Mouse (Mus musculus): Measurements from ENCODE around the gene Znrf1.
A peak's percentile ranks its signal among the peaks of the same experiment; 100 is the strongest.
"Not testable (repeated sequence)": the region's sequence is repeated elsewhere in the genome, so short reads cannot be mapped to it uniquely, and the experiment has no call there.

Gene Znrf1

DNA sequence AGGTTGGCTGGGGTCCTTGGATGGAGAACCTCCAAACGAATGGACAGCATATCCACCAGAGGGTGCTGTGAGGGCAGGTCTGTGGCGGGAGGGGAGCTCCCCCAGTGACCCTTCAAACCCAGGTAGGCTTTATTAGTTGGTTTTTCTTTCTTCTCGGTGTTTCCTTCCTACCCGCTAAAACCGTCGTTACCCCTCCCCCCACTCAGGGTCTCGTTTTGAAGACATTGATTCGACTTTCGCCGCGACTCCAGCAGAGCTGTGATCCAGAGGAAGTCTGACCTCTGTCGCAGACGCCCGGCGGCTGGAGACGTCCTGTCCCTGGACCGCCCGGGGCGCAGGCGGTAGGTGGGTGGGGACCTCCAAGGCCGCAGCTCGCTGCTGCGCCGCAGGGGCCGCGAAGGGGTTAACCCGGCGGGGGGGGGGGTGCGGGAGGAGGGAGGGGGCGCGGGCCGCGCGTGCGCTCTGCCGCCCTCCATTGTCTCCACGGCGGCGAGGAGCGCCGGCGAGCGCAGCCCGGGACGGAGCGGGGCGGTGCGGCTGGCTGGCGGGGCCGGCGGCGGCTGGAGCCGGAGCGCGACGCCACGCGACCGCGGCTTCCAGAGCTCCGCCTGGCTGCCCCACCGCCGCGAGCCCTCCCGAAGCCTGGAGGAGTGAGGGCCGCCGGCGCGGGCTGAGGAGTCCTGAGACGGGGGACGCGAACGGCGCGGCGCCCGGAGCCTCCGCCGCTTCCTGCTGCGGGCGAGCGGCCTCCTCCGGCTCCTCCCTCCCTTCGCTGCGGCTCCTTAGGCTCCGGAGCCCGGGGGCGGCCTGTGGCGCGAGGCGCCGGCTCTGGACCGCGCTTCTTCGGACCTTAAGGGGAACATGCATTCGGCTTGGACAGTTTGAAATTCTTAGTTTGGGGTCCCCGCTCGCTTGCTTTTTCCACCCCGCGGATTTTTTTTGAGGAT lies at the start of gene Znrf1:
TSS of gene Znrf1 (plus strand) at position 67 of the 947 bp plus-strand sequence.
- DNase-seq (ENCODE audit: inconsistent age in 2 of 2, low spot score in 1 of 2): peak; percentile 82 to 93

DNA sequence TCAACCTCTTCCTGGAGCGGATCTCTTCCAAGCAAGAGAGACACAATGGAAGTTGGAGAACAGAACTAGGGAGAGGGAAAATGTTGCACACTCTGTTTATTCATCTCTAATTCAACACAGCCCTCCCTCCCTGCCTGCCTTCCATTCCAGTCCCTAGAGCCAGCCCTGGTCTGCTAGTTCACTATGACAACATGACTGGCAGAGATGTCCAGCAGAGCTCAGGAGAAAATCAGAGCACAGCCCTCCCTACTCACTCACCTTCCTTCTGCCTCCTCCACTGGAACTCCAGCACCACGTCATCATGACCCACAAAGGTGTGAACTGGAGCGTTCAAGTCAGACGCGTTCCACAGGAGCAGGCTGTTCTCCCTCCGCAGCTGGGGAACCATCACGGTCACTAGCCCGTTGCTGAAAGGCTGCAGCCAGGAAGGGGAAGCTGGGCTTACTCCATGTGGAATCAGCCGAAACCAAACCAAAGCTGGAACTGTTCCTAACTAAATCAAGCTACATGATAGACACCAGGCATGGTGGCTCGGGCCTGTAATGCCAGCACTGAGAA lies 45.8 kb upstream of the Znrf1 start:
- DNase-seq (ENCODE audit: inconsistent age in 2 of 2, low spot score in 1 of 2): no peak

DNA sequence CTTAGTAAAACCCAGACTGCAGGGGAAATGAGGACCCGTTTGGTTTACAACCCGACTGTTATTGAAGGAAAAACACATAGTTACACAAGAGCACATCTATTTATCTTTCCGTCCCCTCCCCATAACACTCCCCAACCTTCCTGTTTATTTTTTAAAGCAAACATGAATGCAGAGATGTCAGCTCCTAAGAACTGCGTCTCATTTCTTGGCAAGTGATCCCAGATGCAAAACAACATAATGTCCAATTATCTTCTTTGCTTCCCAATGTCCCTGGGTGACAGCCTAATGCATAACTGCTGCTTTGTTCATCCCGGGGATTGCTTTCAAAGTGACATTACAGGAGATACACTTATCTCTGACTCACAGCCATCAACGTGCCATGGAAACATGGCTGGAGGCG lies 44.7 kb upstream of the Znrf1 start:
- no peak for DNase-seq (ENCODE audit: inconsistent age in 2 of 2, low spot score in 1 of 2)

DNA sequence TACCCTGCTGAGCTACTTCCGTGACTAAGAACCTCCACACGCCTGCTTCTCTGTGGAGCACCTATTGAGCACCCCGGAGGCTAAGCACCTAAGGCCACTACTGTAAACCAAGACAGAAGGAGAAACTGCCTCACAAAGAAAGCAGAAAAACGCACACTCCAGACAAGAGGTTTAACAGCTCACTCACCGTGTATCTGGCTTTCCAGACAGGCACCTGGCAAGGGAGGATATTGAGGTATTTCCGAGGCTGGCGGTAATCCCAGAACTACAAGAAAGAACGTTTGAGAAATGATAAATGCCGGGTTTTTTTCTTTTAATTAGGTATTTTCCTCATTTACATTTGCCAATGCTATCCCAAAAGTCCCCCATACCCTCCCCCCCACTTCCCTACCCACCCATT lies 43.4 kb upstream of the Znrf1 start:
- DNase-seq (ENCODE audit: inconsistent age in 2 of 2, low spot score in 1 of 2): no peak

DNA sequence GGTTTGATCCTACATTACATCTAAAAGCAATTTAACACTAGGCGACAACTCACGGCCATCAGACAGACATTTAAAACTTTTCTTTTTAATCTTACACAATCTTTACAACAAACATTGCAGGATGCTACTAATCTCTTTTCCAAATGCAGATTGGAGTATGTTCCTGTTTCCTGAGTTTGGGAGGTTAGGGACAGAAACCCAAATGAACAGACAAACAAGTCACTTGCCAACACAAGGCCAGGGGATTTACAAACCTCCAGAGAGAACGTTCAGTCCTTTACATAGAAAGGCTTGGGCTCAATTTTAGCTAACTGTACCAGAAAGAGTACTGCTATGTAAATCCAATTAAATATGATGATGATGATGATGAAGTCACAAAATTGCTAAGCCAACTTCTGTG lies 42.7 kb upstream of the Znrf1 start:
- DNase-seq (ENCODE audit: inconsistent age in 2 of 2, low spot score in 1 of 2): no peak

DNA sequence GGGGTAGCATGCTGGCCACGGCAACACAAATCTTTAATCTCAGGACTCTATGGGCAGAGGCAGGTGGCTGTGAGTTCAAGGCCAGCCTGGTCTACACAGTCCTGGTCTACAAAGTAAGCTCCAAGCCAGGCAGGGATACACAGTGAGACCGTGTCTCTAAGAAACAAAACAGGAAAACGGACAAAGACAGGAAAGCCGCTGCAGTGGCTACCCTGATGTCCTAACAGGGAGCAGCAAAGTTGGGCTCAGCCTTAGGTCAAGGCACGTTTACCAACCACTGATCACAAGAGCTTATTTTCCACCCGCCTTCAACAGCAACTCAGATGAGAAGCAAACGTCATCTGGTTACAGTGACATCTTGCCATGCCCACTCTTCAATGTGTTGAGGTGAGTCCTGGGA lies 39.6 kb upstream of the Znrf1 start:
- DNase-seq (ENCODE audit: inconsistent age in 2 of 2, low spot score in 1 of 2): no peak

DNA sequence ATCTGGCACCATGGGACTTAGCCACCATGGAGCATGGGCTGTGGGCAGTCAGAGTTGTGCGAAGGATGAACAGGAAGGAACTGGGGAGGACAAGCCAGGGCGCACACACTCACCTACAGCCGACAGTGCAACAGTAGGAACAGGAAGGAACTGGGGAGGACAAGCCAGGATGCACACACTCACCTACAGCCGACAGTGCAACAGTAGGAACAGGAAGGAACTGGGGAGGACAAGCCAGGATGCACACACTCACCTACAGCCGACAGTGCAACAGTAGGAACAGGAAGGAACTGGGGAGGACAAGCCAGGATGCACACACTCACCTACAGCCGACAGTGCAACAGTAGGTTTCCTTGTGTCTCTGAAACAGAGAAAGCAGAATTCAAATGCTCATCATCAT lies 37.6 kb upstream of the Znrf1 start:
- not testable (repeated sequence) for DNase-seq (ENCODE audit: inconsistent age in 2 of 2, low spot score in 1 of 2)

DNA sequence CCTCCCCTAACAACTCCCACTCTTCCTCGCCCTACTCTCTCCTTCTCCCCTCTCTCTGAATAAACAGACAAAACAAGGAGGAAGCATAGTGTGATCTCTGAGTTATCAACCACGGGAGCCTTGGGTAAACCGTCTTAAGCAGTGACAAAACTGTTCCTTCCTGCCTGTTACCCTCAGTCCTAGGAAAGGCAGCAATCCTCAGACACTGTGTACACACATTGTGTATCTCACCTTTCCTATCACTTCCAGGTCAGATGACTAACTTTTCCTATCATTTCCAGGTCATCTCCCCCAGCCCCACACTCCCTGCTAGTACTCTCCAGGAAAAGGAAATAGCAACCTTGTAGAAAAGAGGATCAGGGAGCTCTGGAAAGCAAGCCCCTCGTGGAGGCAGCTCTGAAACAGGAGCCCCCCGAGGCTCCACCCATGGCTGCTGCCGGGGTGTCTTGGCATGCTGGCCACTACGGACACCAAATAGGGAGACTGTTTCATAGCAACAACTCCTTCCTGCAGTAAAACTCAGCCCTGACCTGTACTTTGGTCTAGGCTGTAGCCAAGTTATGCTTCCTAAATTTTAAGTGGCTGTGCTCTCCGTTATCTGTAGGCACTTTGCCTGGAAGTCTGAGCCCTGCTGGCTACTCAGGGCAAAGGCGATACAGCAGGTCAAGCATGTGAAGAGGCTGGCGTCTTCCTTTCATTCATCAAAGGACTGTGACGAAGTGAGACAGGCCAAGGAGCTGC lies 34.0 kb upstream of the Znrf1 start:
- DNase-seq (ENCODE audit: inconsistent age in 2 of 2, low spot score in 1 of 2): no peak

DNA sequence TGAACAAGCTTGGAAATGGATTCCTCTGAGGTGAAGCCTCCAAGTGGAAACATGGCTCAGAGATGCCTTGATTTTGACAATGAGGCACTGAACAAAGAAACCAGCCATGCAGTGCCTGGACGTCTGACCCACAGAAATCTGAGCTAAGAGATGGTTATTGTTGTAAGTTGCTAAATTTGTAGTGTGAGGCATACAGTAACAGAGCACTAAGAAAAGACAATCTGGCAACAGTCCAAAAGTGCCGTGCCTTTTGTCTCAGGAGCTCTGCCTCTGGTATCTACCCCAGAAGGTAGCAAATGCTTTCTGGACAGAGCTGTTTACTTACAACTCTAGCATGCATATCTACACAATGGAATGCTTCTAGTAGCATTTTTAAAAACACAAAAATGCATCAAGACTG lies 27.3 kb upstream of the Znrf1 start:
- no peak for DNase-seq (ENCODE audit: inconsistent age in 2 of 2, low spot score in 1 of 2)

DNA sequence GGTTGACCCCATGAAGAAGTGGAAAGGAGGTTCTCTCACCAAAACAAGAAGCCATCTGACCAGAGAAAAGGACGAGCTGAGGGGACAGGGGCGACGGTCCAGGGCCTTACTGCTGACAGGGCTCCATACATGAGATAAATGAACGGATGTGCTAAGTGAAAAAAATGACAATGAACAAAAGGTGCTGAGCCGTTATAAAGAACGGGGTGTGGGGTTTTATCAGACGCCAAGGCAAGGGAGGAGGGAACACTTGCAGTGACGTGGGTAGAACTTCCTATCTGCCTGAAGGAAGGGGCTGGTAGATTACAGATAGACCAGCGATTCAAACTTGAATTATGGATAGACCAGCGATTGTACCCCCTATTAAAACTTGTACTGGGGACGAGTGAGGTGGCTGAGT lies 26.6 kb upstream of the Znrf1 start:
- no peak for DNase-seq (ENCODE audit: inconsistent age in 2 of 2, low spot score in 1 of 2)

DNA sequence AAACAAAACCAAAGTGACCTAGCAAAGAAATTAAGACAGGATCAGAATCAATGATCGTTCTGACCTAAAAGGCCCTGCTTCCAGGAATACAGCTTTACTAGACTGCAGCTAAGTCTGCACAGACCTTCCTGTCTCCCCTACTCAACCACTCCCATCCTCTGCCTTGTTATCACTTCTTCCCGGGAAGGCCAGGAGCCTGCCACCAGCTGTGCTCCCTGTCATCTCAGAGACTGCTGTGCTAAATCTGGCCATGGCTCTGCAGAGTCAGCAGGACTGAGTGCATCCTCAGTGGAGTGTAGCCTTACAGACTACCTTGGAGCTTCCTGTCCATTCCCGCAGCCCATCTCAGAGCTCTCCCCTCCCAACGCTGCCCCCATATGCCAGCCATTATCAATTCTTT lies 25.5 kb upstream of the Znrf1 start:
- no peak for DNase-seq (ENCODE audit: inconsistent age in 2 of 2, low spot score in 1 of 2)

DNA sequence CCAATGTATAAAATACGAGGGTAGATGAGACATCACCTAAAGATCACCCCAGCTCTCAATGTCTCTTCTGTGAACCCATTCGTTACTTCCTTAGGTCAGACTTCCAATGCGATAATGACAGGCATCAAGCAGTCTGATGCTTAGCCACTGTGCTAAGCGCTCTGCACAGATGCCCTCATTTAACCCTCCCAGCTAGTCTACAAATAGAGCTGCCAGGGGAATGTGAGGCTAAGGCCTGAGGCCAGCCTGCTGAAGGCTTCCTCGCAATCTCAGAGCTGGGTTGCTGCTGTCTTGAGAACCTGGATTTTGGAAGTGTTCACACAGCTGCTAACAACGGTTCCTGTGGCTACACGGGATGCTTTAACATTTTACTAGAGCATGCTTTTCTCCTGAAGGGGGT lies 23.0 kb upstream of the Znrf1 start:
- no peak for DNase-seq (ENCODE audit: inconsistent age in 2 of 2, low spot score in 1 of 2)

DNA sequence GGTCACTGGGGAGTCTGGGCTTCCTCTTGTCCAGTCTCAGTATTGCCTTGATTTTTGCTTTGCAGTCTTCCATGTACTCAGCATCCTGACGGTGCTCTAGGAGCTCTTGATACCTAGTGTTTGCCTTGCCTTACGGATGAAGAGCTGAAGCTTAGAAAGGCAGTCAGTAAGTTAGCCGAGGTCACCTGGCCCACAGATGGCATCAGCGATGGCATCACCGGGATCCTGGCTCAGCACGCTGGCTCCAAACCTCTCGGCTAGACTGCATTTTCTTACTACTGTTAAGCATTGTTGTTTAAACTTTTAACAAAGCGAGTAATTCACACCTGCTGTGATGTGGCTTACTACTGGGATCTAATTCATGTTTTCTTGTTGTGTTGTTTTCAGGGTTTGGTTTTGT lies 22.5 kb upstream of the Znrf1 start:
- DNase-seq (ENCODE audit: inconsistent age in 2 of 2, low spot score in 1 of 2): no peak

DNA sequence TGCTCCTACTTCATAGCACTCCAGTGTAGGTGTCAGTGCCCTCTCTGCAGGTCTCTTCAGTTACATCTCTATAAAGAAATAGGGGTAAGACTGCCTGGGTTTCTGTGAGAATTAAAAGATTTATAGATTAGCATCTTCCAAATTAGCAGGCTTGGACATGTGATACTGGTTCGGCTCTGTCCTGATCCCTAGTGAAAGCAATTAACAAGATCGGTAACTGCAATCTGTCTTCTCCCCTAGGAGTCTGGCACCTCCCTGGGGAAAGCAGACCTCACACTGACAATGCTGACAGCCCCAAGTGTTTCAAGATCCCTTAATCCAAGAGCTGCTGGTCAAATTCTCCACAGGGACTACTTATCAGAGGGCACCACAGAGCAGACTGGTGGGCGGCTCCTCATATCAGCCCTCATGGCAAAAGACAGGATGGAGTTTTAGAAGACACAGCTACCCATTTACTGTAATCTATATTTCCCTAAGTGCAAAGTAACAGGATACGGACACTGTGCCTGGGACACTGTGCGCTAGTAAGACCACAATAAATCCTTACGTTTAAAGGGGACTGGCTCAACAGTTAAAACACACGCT lies 19.4 kb upstream of the Znrf1 start:
- no peak for DNase-seq (ENCODE audit: inconsistent age in 2 of 2, low spot score in 1 of 2)

DNA sequence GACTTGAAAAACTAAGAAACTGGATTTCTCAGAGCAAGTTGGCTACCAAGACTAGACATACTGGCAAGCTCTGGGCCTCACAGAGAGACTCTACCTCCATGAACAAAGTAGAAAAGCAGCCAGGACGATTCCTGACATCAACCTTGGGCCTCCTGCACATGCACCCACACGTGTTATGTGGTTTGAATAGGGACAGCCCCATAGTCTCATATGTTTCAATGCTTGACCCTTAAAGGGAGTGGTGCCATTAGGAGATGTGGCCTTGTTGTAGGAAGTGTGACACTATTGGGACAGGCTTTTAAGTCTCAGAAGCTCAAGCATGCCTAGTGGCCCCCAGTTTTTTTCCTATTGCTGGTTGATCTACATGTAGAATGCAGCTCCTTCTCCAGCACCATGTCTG lies 18.4 kb upstream of the Znrf1 start:
- DNase-seq (ENCODE audit: inconsistent age in 2 of 2, low spot score in 1 of 2): no peak

DNA sequence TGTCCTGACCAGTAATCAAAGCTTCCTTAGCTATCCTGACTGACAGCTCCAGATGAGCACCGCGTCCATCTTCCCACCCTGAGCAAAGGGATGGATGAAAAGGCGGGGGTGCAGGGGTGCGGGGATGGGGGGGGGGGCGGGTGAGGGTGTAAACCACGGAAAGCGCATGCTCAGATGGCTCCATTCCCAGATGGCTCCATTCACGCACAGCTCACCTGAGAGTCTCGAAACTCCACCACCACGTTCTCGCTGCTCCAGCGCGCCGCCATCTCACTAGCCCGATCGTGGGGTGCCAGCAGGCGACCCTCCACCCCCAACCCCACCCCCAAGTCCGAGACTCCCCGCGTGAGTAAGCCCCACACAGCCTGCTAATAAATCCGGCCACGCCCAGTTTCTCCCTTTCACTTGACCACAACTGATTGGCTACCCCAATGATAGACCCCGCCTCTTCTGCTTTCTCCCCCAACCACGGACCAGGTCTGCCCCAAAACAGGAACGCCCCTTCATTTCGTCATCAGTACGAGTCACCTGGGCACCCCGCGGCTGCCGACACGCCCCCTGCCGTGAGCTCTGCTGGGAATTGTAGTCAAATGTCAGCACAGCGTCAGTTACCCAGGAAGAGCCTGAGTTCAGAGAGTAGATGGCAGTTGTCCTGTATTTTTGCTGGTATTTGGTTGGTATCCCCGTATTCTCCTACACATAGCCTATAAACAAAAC lies 14.0 kb upstream of the Znrf1 start, which contains the start of gene Wdr59:
TSS of gene Wdr59 (minus strand) at position 380 of the 717 bp plus-strand sequence.
- DNase-seq (ENCODE audit: inconsistent age in 2 of 2, low spot score in 1 of 2): peak; percentile 98 to 99

DNA sequence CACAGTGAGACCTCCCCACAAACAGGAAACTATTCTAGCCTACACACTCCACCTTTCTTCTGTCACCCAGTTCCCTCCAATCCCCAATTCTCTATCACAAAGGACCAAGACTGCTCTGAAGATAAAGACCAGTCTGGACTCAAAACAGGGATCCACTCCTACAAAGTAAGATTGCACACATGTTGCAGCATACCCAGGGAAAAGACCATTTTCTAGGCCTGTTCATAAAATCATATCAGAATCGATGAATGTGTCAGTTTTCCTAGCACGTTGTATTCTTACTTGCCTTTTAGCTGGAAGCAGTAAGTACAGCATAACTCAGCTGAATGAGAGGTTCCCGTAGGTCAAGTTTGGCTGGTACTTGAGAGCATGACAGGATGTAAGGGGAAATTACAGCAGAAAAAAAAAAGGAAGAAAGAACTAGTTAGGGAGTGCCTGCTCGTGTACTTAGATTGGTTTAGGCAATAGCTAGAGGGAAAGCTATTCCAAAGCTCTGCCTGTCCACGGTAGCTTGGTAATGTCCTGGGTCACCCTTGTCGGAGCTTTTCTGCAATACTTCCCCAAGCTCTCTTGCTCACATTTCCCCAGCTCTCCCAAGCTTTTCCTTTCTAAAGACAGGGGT lies 9.4 kb upstream of the Znrf1 start:
- no peak for DNase-seq (ENCODE audit: inconsistent age in 2 of 2, low spot score in 1 of 2)

DNA sequence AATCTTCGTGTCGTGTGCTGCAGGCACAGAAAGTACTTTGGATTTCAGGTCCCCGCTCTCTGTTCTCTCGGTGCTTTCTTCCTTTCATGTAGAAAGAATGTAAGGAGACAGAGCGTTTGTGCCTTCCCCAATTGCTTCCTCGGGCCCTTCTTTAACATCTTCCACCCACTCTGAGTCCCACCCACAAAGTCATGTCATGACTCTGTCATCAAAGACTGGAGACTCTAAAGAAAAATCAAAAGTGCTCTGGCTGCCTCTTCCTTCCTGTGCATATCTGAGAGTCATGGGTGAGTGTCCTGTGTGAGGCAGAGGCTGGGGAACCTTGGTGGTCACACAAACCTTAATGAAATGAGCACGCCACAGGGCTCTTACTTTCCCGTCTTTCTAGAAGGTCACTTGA lies 8.7 kb upstream of the Znrf1 start:
- DNase-seq (ENCODE audit: inconsistent age in 2 of 2, low spot score in 1 of 2): no peak

DNA sequence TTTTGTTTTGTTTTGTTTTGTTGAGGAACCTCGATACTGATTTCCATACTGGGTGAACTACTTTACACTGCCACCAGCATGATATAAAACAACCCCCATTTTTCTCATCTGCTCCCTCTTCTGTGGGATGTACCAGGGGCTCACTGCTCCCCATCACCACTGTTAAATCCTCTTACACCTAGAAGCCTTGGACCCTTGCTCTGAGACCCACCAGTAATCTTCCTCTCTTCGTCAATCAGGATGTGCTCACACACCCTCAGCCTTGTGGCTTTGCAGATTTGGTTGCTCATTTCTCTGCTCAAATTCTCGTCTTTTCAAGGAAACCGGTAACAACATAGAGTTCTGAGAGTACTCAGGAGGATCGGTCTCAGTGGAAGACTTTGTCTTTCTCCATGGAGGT lies 7.8 kb upstream of the Znrf1 start:
- no peak for DNase-seq (ENCODE audit: inconsistent age in 2 of 2, low spot score in 1 of 2)

DNA sequence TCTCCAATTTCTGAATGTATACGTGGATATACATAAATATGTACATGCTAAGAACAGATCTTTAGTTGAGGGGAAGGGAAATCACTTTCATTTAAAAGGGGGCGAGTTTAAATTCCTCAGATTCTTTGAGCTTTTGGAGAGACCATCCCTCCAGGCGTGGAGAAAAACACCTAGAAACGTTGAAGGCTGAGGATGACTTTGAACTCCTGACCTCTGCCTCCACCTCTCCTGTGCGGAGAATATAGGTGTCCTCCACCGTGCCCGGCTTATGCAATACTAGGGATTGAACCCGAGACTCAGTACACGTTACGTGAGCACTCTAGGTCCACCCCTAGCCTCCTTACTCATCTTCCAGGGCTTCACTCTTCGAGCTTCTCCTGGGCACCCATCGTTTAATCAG lies 4.7 kb upstream of the Znrf1 start:
- DNase-seq (ENCODE audit: inconsistent age in 2 of 2, low spot score in 1 of 2): no peak

All from adrenal gland, adult (tissue).